In the genomic region with DNA sequence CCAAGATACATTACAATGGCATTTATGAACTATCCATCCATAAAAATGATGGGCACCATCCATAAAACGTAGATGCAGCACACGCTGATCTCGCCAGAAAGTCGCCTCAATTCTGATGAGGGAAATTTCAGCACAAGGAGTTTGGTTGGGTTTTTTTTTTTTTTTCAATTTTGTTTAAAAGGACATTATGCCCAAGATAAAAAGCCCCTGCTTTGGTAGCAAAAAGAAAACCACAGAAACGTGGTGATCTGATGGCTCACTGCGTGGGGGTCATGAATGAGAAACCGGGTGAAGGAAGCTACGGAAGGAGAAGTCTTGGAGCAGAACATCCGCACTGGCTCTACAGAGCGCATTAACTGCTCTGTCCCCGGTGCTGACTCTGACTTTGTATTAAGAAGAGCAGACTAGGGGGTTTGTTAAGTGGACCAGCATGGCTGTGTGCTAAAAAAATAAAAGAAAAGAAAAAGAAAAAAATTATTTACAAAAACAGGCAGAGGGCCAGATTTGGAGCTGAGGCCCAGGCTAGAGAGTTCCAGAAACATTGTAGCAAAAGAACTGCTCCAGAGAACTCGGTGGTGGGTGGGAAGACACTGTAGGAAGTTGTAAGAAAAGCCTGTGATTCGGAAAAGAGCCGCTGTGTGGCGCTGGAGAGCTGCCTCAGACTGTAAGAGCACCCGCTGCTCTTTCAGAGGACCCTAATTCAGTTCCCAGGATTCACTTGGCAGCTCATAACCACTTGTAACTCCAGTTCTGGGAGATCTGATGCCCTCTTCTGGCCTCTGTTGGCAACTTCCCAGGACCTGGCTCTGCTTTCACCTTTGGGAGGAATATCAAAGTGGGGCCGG, we compare ENCODE assay signal across 8 mouse cellular contexts. TPM values are rescaled to one million over a fixed set of nuclear protein-coding genes. Genes with fewer than 3 reads are reported as not detected.
A peak's percentile ranks its signal among the peaks of the same experiment; 100 is the strongest.
DNase-seq lines count a peak whose midpoint lies in the region; ATAC-seq lines count a peak whose summit lies in the region.

No protein-coding gene starts in this region.

- ATAC-seq in heart, embryonic 11.5 days (replicated peaks; ENCODE audit: insufficient number of reproducible peaks, low FRiP score, low TSS enrichment) = no peak
- no peak for ATAC-seq in erythroblast, adult 5-6 weeks (replicated peaks; ENCODE audit: low FRiP score, poor library complexity, severe bottlenecking)

- peaks cover 4% of the 10 kb centered on the region; the same call in 1 of the 2 replicates for H3K4me1 ChIP-seq in heart, embryonic 11.5 days (ENCODE audit: control insufficient read depth, insufficient read depth, low read length)
- peaks cover 20% of the 10 kb centered on the region for H3K4me1 ChIP-seq in limb, embryonic 10.5 days

- H3K27ac ChIP-seq in heart, embryonic 11.5 days (ENCODE audit: low read depth, low read length) = no peak overlapping the region
- H3K27ac ChIP-seq in limb, embryonic 10.5 days = no peak overlapping the region

- DNase-seq in heart, postnatal 4 days = peak; percentile 45
- DNase-seq in spleen, postnatal 10 days (ENCODE audit: low spot score in 2 of 2) = peak; percentile 23 to 61
- no peak for DNase-seq in spleen, adult 12 weeks (ENCODE audit: low spot score)
- peak; percentile 50 for DNase-seq in limb, embryonic 10.5 days (ENCODE audit: low spot score)
- peak; percentile 50 for DNase-seq in thymus, postnatal 14 days
- no peak for DNase-seq in ovary, postnatal 14 days (ENCODE audit: low spot score)

- H3K36me3 ChIP-seq in heart, embryonic 11.5 days (ENCODE audit: control insufficient read depth, insufficient read depth, low read length) = no peaks in the 10 kb centered on the region
- no peaks in the 10 kb centered on the region for H3K36me3 ChIP-seq in limb, embryonic 10.5 days

- WGBS in heart, embryonic 11.5 days (ENCODE audit: insufficient replicate concordance) = 56% methylated on average over 17 of the region's 17 CpGs
- 63% methylated on average over 17 of the region's 17 CpGs for WGBS in limb, embryonic 10.5 days

- H3K9ac ChIP-seq in heart, embryonic 11.5 days (ENCODE audit: low read depth, low read length) = no peak overlapping the region

- no peak overlapping the region for H3K4me3 ChIP-seq in heart, embryonic 11.5 days (ENCODE audit: low read depth, low read length)
- no peak overlapping the region for H3K4me3 ChIP-seq in limb, embryonic 10.5 days

- H3K27me3 ChIP-seq in heart, embryonic 11.5 days (ENCODE audit: control insufficient read depth, insufficient read depth, low read length) = peaks cover 30% of the 10 kb centered on the region
- H3K27me3 ChIP-seq in limb, embryonic 10.5 days (ENCODE audit: low read depth, poor library complexity, severe bottlenecking) = peaks cover 38% of the 10 kb centered on the region

- no peaks in the 10 kb centered on the region for H3K9me3 ChIP-seq in heart, embryonic 11.5 days (replicated peaks; ENCODE audit: control insufficient read depth, low read length)
- no peaks in the 10 kb centered on the region for H3K9me3 ChIP-seq in limb, embryonic 10.5 days (replicated peaks)

- no peak overlapping the region for H3K4me2 ChIP-seq in heart, embryonic 11.5 days

RNA-seq across cellular contexts. Expression of gene Trpm2, which starts 1.6 kb away (rescaled TPM):
- total RNA-seq in heart, postnatal 4 days (2021) = 1 to 10 TPM in 1 of 2 experiments, under 1 TPM in 1; 0.33 to 1.0 TPM
- 0.07 and 0.13 TPM in 2 replicates for polyA plus RNA-seq in heart, embryonic 11.5 days (2014; fragmentation: Nextera tagmentation; extraction: Ambion mirVana)
- polyA plus RNA-seq in limb, embryonic 10.5 days (2016; fragmentation: Nextera tagmentation; extraction: Ambion mirVana) = 0.16 and 0.23 TPM in 2 replicates
- total RNA-seq in erythroblast, adult 5-6 weeks (2015; ENCODE audit: low replicate concordance) = 3.1 and 5.4 TPM in 2 replicates
- total RNA-seq in erythroblast, adult 5-6 weeks (2017; ENCODE audit: low replicate concordance) = 3.4 and 9.8 TPM in 2 replicates

RNA-seq across cellular contexts. Expression of gene 1810043G02Rik, which starts 6.4 kb away (rescaled TPM):
- 10 to 100 TPM; 10.5 to 12.6 TPM for total RNA-seq in heart, postnatal 4 days (2021)
- polyA plus RNA-seq in heart, embryonic 11.5 days (2014; fragmentation: Nextera tagmentation; extraction: Ambion mirVana) = 17.1 and 17.2 TPM in 2 replicates
- 29.4 and 32.2 TPM in 2 replicates for polyA plus RNA-seq in limb, embryonic 10.5 days (2016; fragmentation: Nextera tagmentation; extraction: Ambion mirVana)
- total RNA-seq in erythroblast, adult 5-6 weeks (2015; ENCODE audit: low replicate concordance) = 0.77 and 3.1 TPM in 2 replicates
- total RNA-seq in erythroblast, adult 5-6 weeks (2017; ENCODE audit: low replicate concordance) = 0.28 and 0.68 TPM in 2 replicates

RNA-seq across cellular contexts. Expression of gene Pfkl, which starts 38.0 kb away (rescaled TPM):
- 100 to 1,000 TPM; 118 to 133 TPM for total RNA-seq in heart, postnatal 4 days (2021)
- polyA plus RNA-seq in heart, embryonic 11.5 days (2014; fragmentation: Nextera tagmentation; extraction: Ambion mirVana) = 168 and 194 TPM in 2 replicates
- 235 and 259 TPM in 2 replicates for polyA plus RNA-seq in limb, embryonic 10.5 days (2016; fragmentation: Nextera tagmentation; extraction: Ambion mirVana)
- total RNA-seq in erythroblast, adult 5-6 weeks (2015; ENCODE audit: low replicate concordance) = 0.96 and 1.5 TPM in 2 replicates
- total RNA-seq in erythroblast, adult 5-6 weeks (2017; ENCODE audit: low replicate concordance) = 7.3 and 11.6 TPM in 2 replicates

Comparison
In these comparisons a context has a peak if more than half of its experiments do, and no peak if none do; other contexts are left out.
1. DNase-seq: peak in heart, postnatal 4 days (single experiment), spleen, postnatal 10 days (2 of 2), limb, embryonic 10.5 days (single experiment) and thymus, postnatal 14 days (single experiment); none in spleen, adult 12 weeks (single experiment) and ovary, postnatal 14 days (single experiment).
2. RNA of gene Pfkl, which starts 38.0 kb away (total RNA-seq): 118 to 133 TPM in heart, postnatal 4 days; 0.96 to 11.6 TPM in erythroblast, adult 5-6 weeks; every median in the first group is over 4 times any median in the second.